Mouse (Mus musculus): ENCODE measurements around the gene Itga4.

DNA sequence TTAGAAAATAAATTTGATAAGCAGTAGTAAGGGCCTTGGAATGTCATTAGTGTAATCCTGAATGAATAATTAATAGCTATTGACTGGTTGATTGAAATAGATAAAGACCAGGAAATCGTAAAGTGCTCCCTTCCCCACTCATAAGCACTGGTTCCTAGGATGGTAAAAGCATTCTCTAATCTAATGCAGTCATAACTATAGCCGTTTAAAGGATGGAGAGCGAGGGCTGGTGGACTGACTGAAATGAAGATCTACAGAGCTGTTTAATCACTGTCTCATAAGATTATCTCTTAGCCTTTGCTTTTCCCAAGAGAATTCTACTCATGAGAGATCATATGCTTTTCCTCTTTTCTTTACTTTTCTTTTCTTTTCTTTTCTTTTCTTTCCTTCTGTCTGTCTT is 39.7 kb upstream of the Itga4 start:
- TF ChIP-seq CTCF (IDR thresholded peaks at IDR 0.05; ENCODE audit: low read depth): no peak
- no peak for TF ChIP-seq EP300 (IDR thresholded peaks at IDR 0.05; ENCODE audit: low read depth)

Measured in liver, embryonic 14.5 days (tissue).